Mouse (Mus musculus): Measurements from ENCODE around the gene Sfxn4. TPM values are rescaled to one million over a fixed set of nuclear protein-coding genes. Genes with fewer than 3 reads are reported as not detected.
"Not testable (repeated sequence)": the region's sequence is repeated elsewhere in the genome, so short reads cannot be mapped to it uniquely, and the experiment has no call there.

Gene Sfxn4
- 1 to 10 TPM; 7.2 TPM for total RNA-seq (2021)

GRCm38 (mm10) chr19:60860868-60861700 is at the start of gene Sfxn4:
Gene Sfxn4 (minus strand): TSS chr19:60861479.
- intact Hi-C loops (cut with DNase I): no loop called here
- peak; percentile 88 to 89 for DNase-seq

GRCm38 (mm10) chr19:60910304-60910703 is 49.0 kb upstream of the Sfxn4 start:
- intact Hi-C loops (cut with DNase I): no loop called here
- no peak for DNase-seq

GRCm38 (mm10) chr19:60905477-60905876 is 44.2 kb upstream of the Sfxn4 start:
- no peak for DNase-seq
- intact Hi-C loops (cut with DNase I): no loop called here

- DNase-seq: no peak
- intact Hi-C loops (cut with DNase I): no loop called here
Measured at GRCm38 (mm10) chr19:60903971-60904370, 42.7 kb upstream of the Sfxn4 start.

- DNase-seq: no peak
- intact Hi-C loops (cut with DNase I): no loop called here
Measured at GRCm38 (mm10) chr19:60903139-60903538, 41.9 kb upstream of the Sfxn4 start.

- intact Hi-C loops (cut with DNase I): no loop called here
- no peak for DNase-seq
Measured at GRCm38 (mm10) chr19:60895251-60895880, 34.1 kb upstream of the Sfxn4 start.

GRCm38 (mm10) chr19:60891934-60892547 is 30.8 kb upstream of the Sfxn4 start:
- intact Hi-C loops (cut with DNase I): loop anchor here (2.0 to 5.0 kb wide), 2 partner anchors 23 to 105 kb away; no protein-coding TSS in a partner anchor

GRCm38 (mm10) chr19:60891123-60891470 is 29.8 kb upstream of the Sfxn4 start:
- no peak for DNase-seq
- intact Hi-C loops (cut with DNase I): loop anchor here (5.0 kb wide), 1 partner anchor 106 kb away; no protein-coding TSS in a partner anchor

More at GRCm38 (mm10) chr19:60891934-60892547, 30.8 kb upstream of the Sfxn4 start:
- DNase-seq: peak; percentile 70 to 77

GRCm38 (mm10) chr19:60890391-60891122 is 29.3 kb upstream of the Sfxn4 start:
- intact Hi-C loops (cut with DNase I): loop anchor here (1.0 to 5.0 kb wide), 2 partner anchors 56 to 107 kb away; no protein-coding TSS in a partner anchor
- DNase-seq: peak; percentile 58 to 77

- peak; percentile 95 to 97 for DNase-seq
- intact Hi-C loops (cut with DNase I): loop anchor here (1.0 to 5.0 kb wide), 7 partner anchors 16 to 252 kb away; partner anchors contain the start of genes Prdx3 and Zfp950
Measured at GRCm38 (mm10) chr19:60889714-60890315, 28.5 kb upstream of the Sfxn4 start, which contains the start of gene Grk5. Gene Grk5 (plus strand): TSS chr19:60889749.

GRCm38 (mm10) chr19:60889101-60889713 is 27.9 kb upstream of the Sfxn4 start:
- intact Hi-C loops (cut with DNase I): loop anchor here (1.0 to 5.0 kb wide), 5 partner anchors 15 to 253 kb away; partner anchors contain the start of genes Prdx3 and Zfp950
- peak; percentile 71 to 73 for DNase-seq

- DNase-seq: no peak
- intact Hi-C loops (cut with DNase I): loop anchor here (5.0 kb wide), 1 partner anchor 255 kb away; the partner anchor contains the start of gene Zfp950
Measured at GRCm38 (mm10) chr19:60887637-60888036, 26.4 kb upstream of the Sfxn4 start.

- peak; percentile 15 to 27 for DNase-seq
- intact Hi-C loops (cut with DNase I): loop anchor here (1.0 to 5.0 kb wide), 2 partner anchors 201 to 314 kb away; no protein-coding TSS in a partner anchor
Measured at GRCm38 (mm10) chr19:60883129-60883528, 21.9 kb upstream of the Sfxn4 start.

GRCm38 (mm10) chr19:60874064-60874694 is 12.9 kb upstream of the Sfxn4 start, which contains the start of gene Prdx3:
Gene Prdx3 (minus strand): TSS chr19:60874556.
- intact Hi-C loops (cut with DNase I): loop anchor here (1.0 kb wide), 1 partner anchor 15 kb away; the partner anchor contains the start of gene Grk5
- peak; percentile 96 to 97 for DNase-seq

GRCm38 (mm10) chr19:60873501-60873900 is 12.2 kb upstream of the Sfxn4 start:
- DNase-seq: no peak
- intact Hi-C loops (cut with DNase I): no loop called here

- intact Hi-C loops (cut with DNase I): no loop called here
- no peak for DNase-seq
Measured at GRCm38 (mm10) chr19:60872272-60872671, 11.0 kb upstream of the Sfxn4 start.

- no peak for DNase-seq
- intact Hi-C loops (cut with DNase I): no loop called here
Measured at GRCm38 (mm10) chr19:60871366-60871765, 10.1 kb upstream of the Sfxn4 start.

GRCm38 (mm10) chr19:60870489-60870888 is 9.2 kb upstream of the Sfxn4 start:
- intact Hi-C loops (cut with DNase I): no loop called here

GRCm38 (mm10) chr19:60866169-60866568 is 4.9 kb upstream of the Sfxn4 start:
- intact Hi-C loops (cut with DNase I); DNase-seq: not testable (repeated sequence)

More at GRCm38 (mm10) chr19:60870489-60870888, 9.2 kb upstream of the Sfxn4 start:
- no peak for DNase-seq

All from heart, postnatal 36 days (tissue).